Mouse (Mus musculus) liver, postnatal 0 days (tissue): ENCODE data around the gene Pde7b. TPM values are rescaled to one million over a fixed set of nuclear protein-coding genes. Genes with fewer than 3 reads are reported as not detected.
A peak's percentile ranks its signal among the peaks of the same experiment; 100 is the strongest.

ENCODE experiments used
- ATAC-seq: fragments of 200-750 bp; cut with Nextera tagmentation; 2 replicates; pipeline ENCODE4 v1.8.0; 2017; ENCODE audit warnings: mild to moderate bottlenecking, moderate library complexity
- DNase-seq: peaks from one replicate; pipeline ENCODE4 v3.0.0-alpha.2; 2016
- H3K27ac ChIP-seq: fragments of 300-500 bp; sonication (generic); 2 replicates; pipeline ENCODE4 v1.5.1; 2014; ENCODE audit warnings: antibody characterized with exemption, moderate library complexity, mild to moderate bottlenecking, low read depth
- H3K27me3 ChIP-seq: fragments of 300-500 bp; sonication (generic); 2 replicates; pipeline ENCODE4 v1.6.1; 2014; ENCODE audit warnings: low read length, control low read depth, mixed read lengths; ENCODE audit not compliant: insufficient read depth
- H3K36me3 ChIP-seq: fragments of 300-500 bp; sonication (generic); replicated peaks from 2 replicates; pipeline ENCODE4 v1.6.1; 2014; ENCODE audit warnings: mild to moderate bottlenecking, control low read depth, low read length, moderate library complexity, mixed read lengths; ENCODE audit not compliant: insufficient read depth
- H3K4me1 ChIP-seq: fragments of 300-500 bp; sonication (generic); 2 replicates; pipeline ENCODE4 v1.6.1; 2014; ENCODE audit warnings: antibody characterized with exemption, mild to moderate bottlenecking, control low read depth; ENCODE audit not compliant: insufficient read depth
- H3K4me2 ChIP-seq: fragments of 300-500 bp; sonication (generic); 2 replicates; pipeline ENCODE4 v1.6.1; 2014; ENCODE audit warnings: low read depth, mild to moderate bottlenecking, low read length, moderate library complexity, mixed read lengths
- H3K4me3 ChIP-seq: fragments of 300-500 bp; sonication (generic); 2 replicates; pipeline ENCODE4 v1.5.1; 2014; ENCODE audit warnings: low read depth, low read length
- H3K9ac ChIP-seq: fragments of 300-500 bp; sonication (generic); replicated peaks from 2 replicates; pipeline ENCODE4 v1.6.1; 2014; ENCODE audit warnings: mild to moderate bottlenecking, moderate library complexity
- H3K9me3 ChIP-seq: fragments of 300-500 bp; sonication (generic); 2 replicates; pipeline ENCODE4 v1.6.1; 2016; ENCODE audit warnings: mild to moderate bottlenecking, control low read depth, low read length, mixed read lengths
- CTCF ChIP-seq: sonication (generic); IDR thresholded peaks from 2 replicates; pipeline ENCODE4 v1.5.1; 2016; ENCODE audit warnings: antibody characterized with exemption, low read depth
- EP300 ChIP-seq: IDR thresholded peaks from 2 replicates; pipeline ENCODE4 v1.6.1; 2016; ENCODE audit warnings: antibody characterized with exemption, low read depth, mild to moderate bottlenecking
- WGBS: fragments of 180-500 bp; shearing (Covaris S2); extraction: QIAGEN DNeasy Blood & Tissue Kit; methylation state at CpG from one replicate; pipeline ENCODE4 v1.1.7; 2014; ENCODE audit not compliant: insufficient replicate concordance; 5-methylcytosine and 5-hydroxymethylcytosine counted together
- polyA plus RNA-seq: library from polyadenylated mRNA; unstranded; fragments of >200 nt; fragmentation: Nextera tagmentation; extraction: Ambion mirVana; gene quantifications from 2 replicates; pipeline ENCODE4 v1.2.1, GENCODE M21; 2015

The Pde7b gene
- polyA plus RNA-seq, 1 experiment from 2014 or later = 0.66 TPM

- DNase-seq = no peak
- Histone ChIP-seq H3K9me3 (no peaks in the 10 kb centered on the region), H3K4me2 (no peak overlapping the region), H3K27ac (no peak overlapping the region), H3K27me3 (no peaks in the 10 kb centered on the region), H3K4me1 (peaks cover 10% of the 10 kb centered on the region; the same call in 1 of the 2 replicates), H3K4me3 (no peak overlapping the region), H3K36me3 (no peaks in the 10 kb centered on the region), H3K9ac (no peak overlapping the region)
- no peak for TF ChIP-seq CTCF
- no peak for TF ChIP-seq EP300
- ATAC-seq = no peak
These were observed 173.5 kb downstream of the Pde7b start for GRCm38 (mm10) chr10:20551341-20551740.

GRCm38 (mm10) chr10:20550771-20551170, 174.1 kb downstream of the Pde7b start:
- Histone ChIP-seq H3K4me3 (no peak overlapping the region), H3K9ac (no peak overlapping the region), H3K27ac (no peak overlapping the region), H3K4me2 (no peak overlapping the region), H3K9me3 (no peaks in the 10 kb centered on the region), H3K4me1 (peaks cover 10% of the 10 kb centered on the region; the same call in 1 of the 2 replicates), H3K27me3 (no peaks in the 10 kb centered on the region), H3K36me3 (no peaks in the 10 kb centered on the region)
- 35% methylated on average over 3 of the region's 3 CpGs for WGBS
- ATAC-seq (no peak), DNase-seq (no peak)
- TF ChIP-seq EP300 (no peak), CTCF (no peak)

- no peak overlapping the region for H3K27ac ChIP-seq
- H3K4me2 ChIP-seq = no peak overlapping the region
- DNase-seq (no peak), ATAC-seq (no peak)
- H3K9me3 ChIP-seq = no peaks in the 10 kb centered on the region
- H3K4me3 ChIP-seq = no peak overlapping the region
- 53% methylated on average over 5 of the region's 5 CpGs for WGBS
- H3K36me3 ChIP-seq = no peaks in the 10 kb centered on the region
- no peak overlapping the region for H3K9ac ChIP-seq
- no peak for TF ChIP-seq EP300
- no peak for TF ChIP-seq CTCF
- H3K4me1 ChIP-seq = peaks cover 10% of the 10 kb centered on the region; the same call in 1 of the 2 replicates
- H3K27me3 ChIP-seq = no peaks in the 10 kb centered on the region
These were observed 174.7 kb downstream of the Pde7b start for GRCm38 (mm10) chr10:20550161-20550560.

GRCm38 (mm10) chr10:20548833-20549710, 175.8 kb downstream of the Pde7b start:
- H3K4me3 ChIP-seq = peak overlapping the region; percentile 36; the same call in 1 of the 2 replicates

GRCm38 (mm10) chr10:20547951-20548551, 176.8 kb downstream of the Pde7b start:
- H3K9me3 ChIP-seq = no peaks in the 10 kb centered on the region
- peaks cover 10% of the 10 kb centered on the region; the same call in 1 of the 2 replicates for H3K4me1 ChIP-seq
- H3K4me2 ChIP-seq = peak overlapping the region; percentile 71
- no peaks in the 10 kb centered on the region for H3K36me3 ChIP-seq
- H3K9ac ChIP-seq = peak overlapping the region; percentile 27
- 0 out of 2 replicates have a peak overlapping the region, but pooled peaks have one; percentile 1 for H3K27ac ChIP-seq
- 4% methylated on average over 19 of the region's 19 CpGs for WGBS
- DNase-seq (peak; percentile 41), ATAC-seq (no peak; the same call in 1 of the 2 replicates)
- H3K27me3 ChIP-seq = no peaks in the 10 kb centered on the region
- TF ChIP-seq CTCF (peak; percentile 45), EP300 (no peak)
- peak overlapping the region; percentile 36 for H3K4me3 ChIP-seq

More at GRCm38 (mm10) chr10:20548833-20549710, 175.8 kb downstream of the Pde7b start:
- H3K27ac ChIP-seq = no peak overlapping the region
- H3K4me1 ChIP-seq = peaks cover 10% of the 10 kb centered on the region; the same call in 1 of the 2 replicates
- H3K27me3 ChIP-seq = no peaks in the 10 kb centered on the region
- ATAC-seq (no peak), DNase-seq (no peak)
- peak overlapping the region; percentile 71; the same call in 1 of the 2 replicates for H3K4me2 ChIP-seq
- H3K9ac ChIP-seq = no peak overlapping the region
- no peaks in the 10 kb centered on the region for H3K9me3 ChIP-seq
- 58% methylated on average over 13 of the region's 13 CpGs for WGBS
- no peak for TF ChIP-seq CTCF
- no peak for TF ChIP-seq EP300
- no peaks in the 10 kb centered on the region for H3K36me3 ChIP-seq

- Histone ChIP-seq H3K9ac (no peak overlapping the region), H3K27me3 (no peaks in the 10 kb centered on the region), H3K9me3 (no peaks in the 10 kb centered on the region), H3K4me2 (no peak overlapping the region), H3K4me1 (peaks cover 4% of the 10 kb centered on the region; the same call in 1 of the 2 replicates), H3K27ac (no peak overlapping the region), H3K4me3 (no peak overlapping the region), H3K36me3 (no peaks in the 10 kb centered on the region)
- 60% methylated on average over 3 of the region's 3 CpGs for WGBS
- DNase-seq (no peak), ATAC-seq (no peak)
- TF ChIP-seq EP300 (no peak), CTCF (no peak)
These were observed 181.8 kb downstream of the Pde7b start for GRCm38 (mm10) chr10:20543121-20543520.
